Mouse (Mus musculus) embryonic facial prominence, embryonic 11.5 days (tissue): ENCODE data around the gene Atp2a1. TPM values are rescaled to one million over a fixed set of nuclear protein-coding genes. Genes with fewer than 3 reads are reported as not detected.
A peak's percentile ranks its signal among the peaks of the same experiment; 100 is the strongest.

Experiments used
- ATAC-seq: fragments of 200-750 bp; cut with Nextera tagmentation; replicated peaks from 2 replicates; pipeline ENCODE4 v1.8.0; 2017; ENCODE audit warnings: low read depth; ENCODE audit not compliant: insufficient number of reproducible peaks, low FRiP score, low TSS enrichment
- DNase-seq: peaks from one replicate; pipeline ENCODE4 v3.0.0-alpha.2; 2015; ENCODE audit warnings: low spot score
- H3K27ac ChIP-seq: fragments of 300-500 bp; sonication (generic); replicated peaks from 2 replicates; pipeline ENCODE4 v1.5.1; 2014; ENCODE audit warnings: mild to moderate bottlenecking, low read depth, low read length, control low read depth
- H3K27me3 ChIP-seq: fragments of 300-500 bp; sonication (generic); 2 replicates; pipeline ENCODE4 v1.6.1; 2014; ENCODE audit warnings: mild to moderate bottlenecking, low read length, moderate library complexity, mixed read lengths; ENCODE audit not compliant: control insufficient read depth, insufficient read depth
- H3K36me3 ChIP-seq: fragments of 300-500 bp; sonication (generic); replicated peaks from 2 replicates; pipeline ENCODE4 v1.6.1; 2014; ENCODE audit warnings: low read depth, mild to moderate bottlenecking, low read length, moderate library complexity, mixed read lengths; ENCODE audit not compliant: control insufficient read depth, insufficient read depth
- H3K4me1 ChIP-seq: fragments of 300-500 bp; sonication (generic); 2 replicates; pipeline ENCODE4 v1.6.1; 2014; ENCODE audit warnings: low read length, mixed read lengths; ENCODE audit not compliant: control insufficient read depth, insufficient read depth
- H3K4me2 ChIP-seq: fragments of 300-500 bp; sonication (generic); 2 replicates; pipeline ENCODE4 v1.6.1; 2014; ENCODE audit warnings: low read depth, mild to moderate bottlenecking, control low read depth, low read length, moderate library complexity
- H3K4me3 ChIP-seq: fragments of 300-500 bp; sonication (generic); 2 replicates; pipeline ENCODE4 v1.5.1; 2014; ENCODE audit warnings: low read depth, low read length, control low read depth
- H3K9ac ChIP-seq: fragments of 300-500 bp; sonication (generic); replicated peaks from 2 replicates; pipeline ENCODE4 v1.6.1; 2014; ENCODE audit warnings: mild to moderate bottlenecking, control low read depth, low read length
- H3K9me3 ChIP-seq: fragments of 300-500 bp; sonication (generic); replicated peaks from 2 replicates; pipeline ENCODE4 v1.6.1; 2016; ENCODE audit warnings: mild to moderate bottlenecking, low read length, inconsistent platforms, mixed read lengths; ENCODE audit not compliant: control insufficient read depth
- WGBS: fragments of 180-500 bp; shearing (Covaris S2); extraction: QIAGEN DNeasy Blood & Tissue Kit; methylation state at CpG from one replicate; pipeline ENCODE4 v1.1.7; 2014; 5-methylcytosine and 5-hydroxymethylcytosine counted together
- polyA plus RNA-seq: library from polyadenylated mRNA; unstranded; fragments of >200 nt; fragmentation: Nextera tagmentation; extraction: Ambion mirVana; gene quantifications from 2 replicates; pipeline ENCODE4 v1.2.1, GENCODE M21; 2014

Atp2a1 gene
- polyA plus RNA-seq, 1 experiment from 2014 or later, result 6.6 TPM

GRCm38 (mm10) chr7:126428631-126429502, 34.0 kb downstream of the Atp2a1 start, which contains the start of gene Rabep2:
Gene Rabep2 (plus strand): TSS chr7:126428759.
- ATAC-seq (peak; percentile 88), DNase-seq (peak; percentile 94)
- no peaks in the 10 kb centered on the region for H3K27me3 ChIP-seq
- H3K27ac ChIP-seq, result peak within 1 kb of the TSS; percentile 87
- H3K9me3 ChIP-seq, result no peaks in the 10 kb centered on the region
- peak within 1 kb of the TSS; percentile 80 for H3K9ac ChIP-seq
- H3K4me2 ChIP-seq, result peak within 1 kb of the TSS; percentile 65
- peaks cover 5% of the 10 kb centered on the region; the same call in 1 of the 2 replicates for H3K4me1 ChIP-seq
- no peaks in the 10 kb centered on the region for H3K36me3 ChIP-seq
- WGBS, result under 1% methylated on average over 79 of the region's 82 CpGs
- peak within 1 kb of the TSS; percentile 76 for H3K4me3 ChIP-seq

GRCm38 (mm10) chr7:126428154-126428553, 34.8 kb downstream of the Atp2a1 start:
- Histone ChIP-seq H3K4me1 (peaks cover 5% of the 10 kb centered on the region; the same call in 1 of the 2 replicates), H3K27ac (peak overlapping the region; percentile 87), H3K4me2 (peak overlapping the region; percentile 65), H3K27me3 (no peaks in the 10 kb centered on the region), H3K9me3 (no peaks in the 10 kb centered on the region), H3K9ac (peak overlapping the region; percentile 80), H3K36me3 (no peaks in the 10 kb centered on the region), H3K4me3 (peak overlapping the region; percentile 76)
- ATAC-seq (peak; percentile 19), DNase-seq (no peak)
- 20% methylated on average over 4 of the region's 4 CpGs for WGBS

- H3K27ac ChIP-seq, result no peak overlapping the region
- 48% methylated on average over 13 of the region's 13 CpGs for WGBS
- H3K4me1 ChIP-seq, result peaks cover 5% of the 10 kb centered on the region; the same call in 1 of the 2 replicates
- DNase-seq (peak; percentile 18), ATAC-seq (no peak)
- no peak overlapping the region for H3K4me2 ChIP-seq
- no peak overlapping the region for H3K9ac ChIP-seq
- no peak overlapping the region for H3K4me3 ChIP-seq
- no peaks in the 10 kb centered on the region for H3K36me3 ChIP-seq
- H3K27me3 ChIP-seq, result no peaks in the 10 kb centered on the region
- no peaks in the 10 kb centered on the region for H3K9me3 ChIP-seq
Measured at GRCm38 (mm10) chr7:126427323-126427860, 35.5 kb downstream of the Atp2a1 start.

- DNase-seq (no peak), ATAC-seq (no peak)
- H3K4me1 ChIP-seq, result no peaks in the 10 kb centered on the region; the same call in 1 of the 2 replicates
- no peak overlapping the region for H3K9ac ChIP-seq
- no peaks in the 10 kb centered on the region for H3K36me3 ChIP-seq
- 88% methylated on average over 6 of the region's 6 CpGs for WGBS
- no peak overlapping the region for H3K4me2 ChIP-seq
- no peak overlapping the region for H3K27ac ChIP-seq
- no peaks in the 10 kb centered on the region for H3K27me3 ChIP-seq
- no peak overlapping the region for H3K4me3 ChIP-seq
- H3K9me3 ChIP-seq, result no peaks in the 10 kb centered on the region
Measured at GRCm38 (mm10) chr7:126424161-126424560, 38.7 kb downstream of the Atp2a1 start.

- no peaks in the 10 kb centered on the region for H3K36me3 ChIP-seq
- ATAC-seq (no peak), DNase-seq (no peak)
- no peak overlapping the region for H3K9ac ChIP-seq
- H3K27me3 ChIP-seq, result no peaks in the 10 kb centered on the region
- 88% methylated on average over 5 of the region's 5 CpGs for WGBS
- no peaks in the 10 kb centered on the region for H3K9me3 ChIP-seq
- H3K4me3 ChIP-seq, result no peak overlapping the region
- no peak overlapping the region for H3K4me2 ChIP-seq
- H3K27ac ChIP-seq, result no peak overlapping the region
- no peaks in the 10 kb centered on the region for H3K4me1 ChIP-seq
Measured at GRCm38 (mm10) chr7:126421756-126422155, 41.2 kb downstream of the Atp2a1 start.

GRCm38 (mm10) chr7:126418496-126418895, 44.4 kb downstream of the Atp2a1 start:
- WGBS, result 80% methylated on average over 3 of the region's 3 CpGs
- H3K27ac ChIP-seq, result no peak overlapping the region
- H3K9ac ChIP-seq, result no peak overlapping the region
- no peak for DNase-seq
- ATAC-seq, result no peak
- H3K36me3 ChIP-seq, result no peaks in the 10 kb centered on the region
- no peak overlapping the region for H3K4me3 ChIP-seq
- no peaks in the 10 kb centered on the region for H3K27me3 ChIP-seq
- no peaks in the 10 kb centered on the region for H3K9me3 ChIP-seq
- H3K4me2 ChIP-seq, result no peak overlapping the region
- H3K4me1 ChIP-seq, result no peaks in the 10 kb centered on the region

GRCm38 (mm10) chr7:126417606-126418005, 45.3 kb downstream of the Atp2a1 start:
- Histone ChIP-seq H3K4me1 (no peaks in the 10 kb centered on the region), H3K9ac (no peak overlapping the region), H3K27ac (no peak overlapping the region), H3K27me3 (no peaks in the 10 kb centered on the region), H3K4me2 (no peak overlapping the region), H3K9me3 (no peaks in the 10 kb centered on the region), H3K4me3 (no peak overlapping the region), H3K36me3 (no peaks in the 10 kb centered on the region)
- DNase-seq (no peak), ATAC-seq (no peak)
- 84% methylated on average over 4 of the region's 4 CpGs for WGBS

GRCm38 (mm10) chr7:126417045-126417444, 45.9 kb downstream of the Atp2a1 start:
- Histone ChIP-seq H3K4me2 (no peak overlapping the region), H3K27ac (no peak overlapping the region), H3K4me1 (no peaks in the 10 kb centered on the region), H3K9me3 (no peaks in the 10 kb centered on the region), H3K9ac (0 out of 2 replicates have a peak overlapping the region, but pooled peaks have one; percentile 2), H3K4me3 (no peak overlapping the region), H3K27me3 (no peaks in the 10 kb centered on the region), H3K36me3 (no peaks in the 10 kb centered on the region)
- no peak for ATAC-seq
- WGBS, result 34% methylated on average over 8 of the region's 8 CpGs
- DNase-seq, result peak; percentile 29
